Mouse (Mus musculus) hindbrain, embryonic 11.5 days (tissue): ENCODE measurements around the gene Dars2. TPM values are rescaled to one million over a fixed set of nuclear protein-coding genes. Genes with fewer than 3 reads are reported as not detected.

Experiments used
- ATAC-seq: fragments of 200-750 bp; cut with Nextera tagmentation; 2 replicates; pipeline ENCODE4 v1.8.0; 2017; ENCODE audit warnings: mild to moderate bottlenecking, moderate TSS enrichment, moderate library complexity; ENCODE audit not compliant: low FRiP score
- DNase-seq: peaks from one replicate; pipeline ENCODE4 v3.0.0-alpha.2; 2015; ENCODE audit warnings: low spot score
- H3K27ac ChIP-seq: fragments of 300-500 bp; sonication (generic); 2 replicates; pipeline ENCODE4 v1.5.1; 2014; ENCODE audit warnings: mild to moderate bottlenecking, low read depth, low read length
- H3K27me3 ChIP-seq: fragments of 300-500 bp; sonication (generic); 2 replicates; pipeline ENCODE4 v1.6.1; 2014; ENCODE audit warnings: mild to moderate bottlenecking, low read length, moderate library complexity, mixed read lengths; ENCODE audit not compliant: control insufficient read depth, insufficient read depth
- H3K36me3 ChIP-seq: fragments of 300-500 bp; sonication (generic); 2 replicates; pipeline ENCODE4 v1.6.1; 2014; ENCODE audit warnings: mild to moderate bottlenecking, low read length, moderate library complexity, mixed read lengths; ENCODE audit not compliant: control insufficient read depth, insufficient read depth
- H3K4me1 ChIP-seq: fragments of 300-500 bp; sonication (generic); replicated peaks from 2 replicates; pipeline ENCODE4 v1.6.1; 2014; ENCODE audit warnings: low read length, mixed read lengths; ENCODE audit not compliant: control insufficient read depth, insufficient read depth
- H3K4me2 ChIP-seq: fragments of 300-500 bp; sonication (generic); replicated peaks from 2 replicates; pipeline ENCODE4 v1.6.1; 2014; ENCODE audit warnings: mild to moderate bottlenecking, low read depth, low read length
- H3K4me3 ChIP-seq: fragments of 300-500 bp; sonication (generic); 2 replicates; pipeline ENCODE4 v1.5.1; 2014; ENCODE audit warnings: low read depth, low read length
- H3K9ac ChIP-seq: fragments of 300-500 bp; sonication (generic); 2 replicates; pipeline ENCODE4 v1.6.1; 2014; ENCODE audit warnings: low read depth, low read length
- H3K9me3 ChIP-seq: fragments of 300-500 bp; sonication (generic); 2 replicates; pipeline ENCODE4 v1.6.1; 2016; ENCODE audit warnings: low read length; ENCODE audit not compliant: control insufficient read depth
- WGBS: fragments of 180-500 bp; shearing (Covaris S2); extraction: QIAGEN DNeasy Blood & Tissue Kit; methylation state at CpG from one replicate; pipeline ENCODE4 v1.1.7; 2014; 5-methylcytosine and 5-hydroxymethylcytosine counted together
- polyA plus RNA-seq: library from polyadenylated mRNA; unstranded; fragments of >200 nt; fragmentation: Nextera tagmentation; extraction: Ambion mirVana; gene quantifications from 2 replicates; pipeline ENCODE4 v1.2.1, GENCODE M21; 2014

Dars2 gene
- polyA plus RNA-seq, 1 experiment from 2014 or later = 43.2 TPM

DNA sequence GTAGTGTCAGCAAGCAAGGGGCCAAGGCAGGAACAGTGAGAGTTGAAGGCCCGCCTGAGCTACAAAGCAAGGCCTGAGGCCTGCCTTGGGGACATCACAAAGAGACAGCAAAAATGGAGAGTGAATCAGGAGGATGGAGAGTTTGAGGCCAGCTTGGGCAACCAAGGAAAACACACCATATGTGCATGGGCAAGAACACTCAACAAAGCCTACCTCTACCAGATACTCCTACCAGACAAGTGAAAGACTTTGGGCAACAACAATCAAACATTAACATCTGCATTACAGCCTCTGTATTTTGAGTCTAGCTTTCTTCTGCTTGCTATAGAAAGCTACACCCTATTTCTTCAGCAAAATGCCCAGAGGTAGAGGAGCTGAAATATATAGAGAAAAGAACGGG is 62.4 kb downstream of the Dars2 start:
- H3K27me3 ChIP-seq = no peaks in the 10 kb centered on the region
- no peaks in the 10 kb centered on the region for H3K9me3 ChIP-seq
- H3K9ac ChIP-seq = no peak overlapping the region
- H3K36me3 ChIP-seq = no peaks in the 10 kb centered on the region
- H3K4me3 ChIP-seq = no peak overlapping the region
- ATAC-seq = no peak
- no peak for DNase-seq
- H3K27ac ChIP-seq = no peak overlapping the region
- H3K4me1 ChIP-seq = no peaks in the 10 kb centered on the region
- 98% methylated on average over 2 of the region's 2 CpGs for WGBS
- no peak overlapping the region for H3K4me2 ChIP-seq

DNA sequence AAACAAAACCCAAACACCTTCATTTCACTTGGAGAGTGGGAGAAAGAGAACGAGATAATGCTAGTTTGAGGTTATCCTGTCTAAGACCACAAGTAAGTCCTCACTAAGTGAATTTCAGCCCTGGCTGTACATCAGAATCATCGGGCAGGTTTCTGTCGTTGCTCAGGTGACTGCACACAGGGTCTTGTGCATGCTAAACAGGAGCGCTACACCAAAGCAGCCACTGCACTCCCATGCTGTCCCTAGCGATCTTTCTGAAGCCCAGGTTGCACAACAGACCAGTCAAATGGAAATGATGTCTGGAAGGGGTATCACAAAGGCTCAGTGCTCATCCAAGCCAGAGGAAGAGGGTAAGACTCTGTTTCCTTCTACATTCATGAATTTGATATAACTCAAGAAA is 64.0 kb downstream of the Dars2 start:
- WGBS = 86% methylated on average over 5 of the region's 5 CpGs
- Histone ChIP-seq H3K4me3 (no peak overlapping the region), H3K36me3 (no peaks in the 10 kb centered on the region), H3K27ac (no peak overlapping the region), H3K4me2 (no peak overlapping the region), H3K4me1 (no peaks in the 10 kb centered on the region), H3K27me3 (no peaks in the 10 kb centered on the region), H3K9me3 (no peaks in the 10 kb centered on the region), H3K9ac (no peak overlapping the region)
- no peak for DNase-seq
- no peak for ATAC-seq

DNA sequence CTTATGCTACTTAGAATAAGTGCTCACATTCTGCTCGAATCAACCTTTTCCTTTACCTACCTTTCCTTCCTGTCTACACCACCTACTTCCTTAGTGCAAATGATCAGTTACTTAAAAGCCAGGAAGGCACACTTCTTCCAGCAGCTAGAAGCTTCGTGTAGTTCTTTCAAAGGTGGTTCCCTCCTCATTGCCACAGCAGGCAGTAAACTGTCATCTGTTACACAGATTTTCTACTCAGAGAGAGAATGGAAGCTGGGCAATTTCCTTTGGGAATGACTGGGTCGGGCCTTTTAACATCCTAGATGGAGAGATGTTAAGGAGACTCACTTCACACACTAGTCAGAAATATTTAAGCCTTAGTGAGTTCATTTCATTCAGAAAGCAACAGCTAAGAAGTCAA is 64.9 kb downstream of the Dars2 start:
- Histone ChIP-seq H3K27ac (no peak overlapping the region), H3K4me3 (no peak overlapping the region), H3K36me3 (no peaks in the 10 kb centered on the region), H3K9me3 (no peaks in the 10 kb centered on the region), H3K9ac (no peak overlapping the region), H3K27me3 (no peaks in the 10 kb centered on the region), H3K4me1 (no peaks in the 10 kb centered on the region), H3K4me2 (no peak overlapping the region)
- DNase-seq (no peak), ATAC-seq (no peak)
- 67% methylated on average over 3 of the region's 3 CpGs for WGBS

DNA sequence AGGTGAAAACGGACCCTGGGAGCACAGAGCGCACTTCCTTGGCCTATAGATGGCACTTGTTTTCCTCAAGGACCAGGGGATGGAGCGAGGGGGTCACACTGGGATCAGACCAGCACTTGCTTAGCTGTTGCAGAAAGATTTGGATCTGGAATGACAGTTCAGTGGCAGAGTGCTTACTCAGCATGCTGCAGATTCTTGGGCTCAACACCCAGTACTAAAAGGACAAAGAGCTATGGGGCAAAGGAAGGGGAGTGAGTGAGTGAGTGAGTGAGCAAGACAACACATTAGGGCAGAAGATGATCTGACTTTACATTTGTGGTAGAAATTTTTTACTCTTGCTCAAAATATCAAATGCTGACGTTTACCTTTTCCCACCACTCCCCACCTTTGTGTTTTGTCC is 65.5 kb downstream of the Dars2 start:
- Histone ChIP-seq H3K9me3 (no peaks in the 10 kb centered on the region), H3K4me1 (no peaks in the 10 kb centered on the region), H3K9ac (no peak overlapping the region), H3K27ac (no peak overlapping the region), H3K4me2 (no peak overlapping the region), H3K27me3 (no peaks in the 10 kb centered on the region), H3K4me3 (no peak overlapping the region), H3K36me3 (no peaks in the 10 kb centered on the region)
- 76% methylated on average over 4 of the region's 4 CpGs for WGBS
- DNase-seq (no peak), ATAC-seq (no peak)

DNA sequence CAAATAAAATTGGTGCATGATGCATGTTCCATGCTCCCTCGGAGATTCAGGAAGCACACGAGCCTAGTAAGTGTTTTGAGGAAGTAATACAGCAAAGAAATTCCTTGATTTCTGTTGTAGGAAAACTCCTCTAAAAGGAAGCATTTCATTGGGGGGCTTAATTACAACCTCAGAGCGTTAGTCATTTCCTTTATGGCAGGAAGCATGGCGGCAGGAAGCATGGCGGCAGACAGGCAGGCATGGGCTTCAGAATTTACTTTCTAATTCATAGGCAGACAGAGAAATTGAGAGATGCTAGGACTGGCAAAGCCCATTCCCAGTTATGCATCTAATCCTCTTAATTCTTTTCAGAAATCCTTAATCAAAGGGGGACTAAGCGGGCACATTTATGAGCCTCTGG is 76.6 kb downstream of the Dars2 start:
- Histone ChIP-seq H3K4me2 (no peak overlapping the region), H3K27ac (no peak overlapping the region), H3K9ac (no peak overlapping the region), H3K36me3 (no peaks in the 10 kb centered on the region), H3K4me3 (no peak overlapping the region), H3K27me3 (no peaks in the 10 kb centered on the region), H3K9me3 (no peaks in the 10 kb centered on the region), H3K4me1 (no peaks in the 10 kb centered on the region)
- WGBS = 94% methylated on average over 6 of the region's 6 CpGs
- no peak for DNase-seq
- no peak for ATAC-seq

Other genes starting within 250 kb of the Dars2 start
- gene Rc3h1, start 164.2 kb downstream of the Dars2 start, polyA plus RNA-seq = 9.1 and 15.4 TPM in 2 replicates
- 1.7 and 2.0 TPM in 2 replicates for gene Serpinc1, start 92.1 kb downstream of the Dars2 start, polyA plus RNA-seq
- 8.6 and 15.1 TPM in 2 replicates for gene Zbtb37, start 35.8 kb downstream of the Dars2 start, polyA plus RNA-seq
- 36.5 and 38.8 TPM in 2 replicates for gene Cenpl, start 55 bp upstream of the Dars2 start, polyA plus RNA-seq
- 22.5 and 24.2 TPM in 2 replicates for gene Klhl20, start 60.9 kb upstream of the Dars2 start, polyA plus RNA-seq
- 4.6 and 5.9 TPM in 2 replicates for gene Ankrd45, start 72.0 kb upstream of the Dars2 start, polyA plus RNA-seq
- not detected in 2 replicates for gene Tex50, start 88.7 kb upstream of the Dars2 start, polyA plus RNA-seq
- gene Prdx6, start 180.6 kb upstream of the Dars2 start, polyA plus RNA-seq = 451 and 491 TPM in 2 replicates